Mouse (Mus musculus) gastrocnemius, postnatal 36 days (tissue): ENCODE data around the gene Lactb. TPM values are rescaled to one million over a fixed set of nuclear protein-coding genes. Genes with fewer than 3 reads are reported as not detected.

Experiments used
- DNase-seq, 2 experiments: peaks; one replicate each; pipeline ENCODE4 v3.0.0; 2022
- intact Hi-C: fragments of 180-260 bp; cut with DNase I; formaldehyde crosslinking; loops from one replicate; pipeline ENCODE4 v1.15.1; 2025
- long read RNA-seq, 2 experiments: library from polyadenylated mRNA; stranded (forward); transcript quantifications; one replicate each; pipeline ENCODE4 v2.0.0; 2021
- total RNA-seq, 2 experiments: library from RNA; stranded (reverse); gene quantifications; 2 replicates each; pipeline ENCODE4 v1.2.3; 2021

Gene Lactb
- 10 to 100 TPM; 20.8 to 22.1 TPM for total RNA-seq
- long read RNA-seq, experiment 1, transcript Lactb-201 (6 exons, 2,031 nt) = major isoform, 17 of 28 reads
- long read RNA-seq, experiment 1, partial matches to known transcripts = 7 of 28 reads
- long read RNA-seq, experiment 1, other reads (novel, unspliced or antisense) = 2 of 28 reads
- long read RNA-seq, experiment 2, transcript Lactb-201 (6 exons, 2,031 nt) = major isoform, 22 of 32 reads
- long read RNA-seq, experiment 2, partial matches to known transcripts = 9 of 32 reads
- long read RNA-seq, experiment 2, other reads (novel, unspliced or antisense) = 1 of 32 reads

- intact Hi-C loops = loop anchor here (2.0 to 10.0 kb wide), 2 partner anchors 28 to 140 kb away; partner anchors contain the start of genes Aph1c and Rps27l
- peak; percentile 90 to 93 for DNase-seq
Measured at GRCm38 (mm10) chr9:66975239-66975645, at the start of gene Lactb. Gene Lactb (minus strand): TSS chr9:66975484.

GRCm38 (mm10) chr9:67023371-67023770 is 48.1 kb upstream of the Lactb start:
- intact Hi-C loops = no loop called here
- no peak for DNase-seq

- intact Hi-C loops = no loop called here
- DNase-seq = no peak
Measured at GRCm38 (mm10) chr9:67020063-67020462, 44.8 kb upstream of the Lactb start.

GRCm38 (mm10) chr9:67013501-67013900 is 38.2 kb upstream of the Lactb start:
- intact Hi-C loops = no loop called here
- DNase-seq = no peak

GRCm38 (mm10) chr9:67012470-67012869 is 37.2 kb upstream of the Lactb start:
- DNase-seq = peak; percentile 81 to 86
- intact Hi-C loops = no loop called here

GRCm38 (mm10) chr9:67011483-67011882 is 36.2 kb upstream of the Lactb start:
- intact Hi-C loops = no loop called here

GRCm38 (mm10) chr9:67008781-67009180 is 33.5 kb upstream of the Lactb start:
- no peak for DNase-seq
- intact Hi-C loops = no loop called here

More at GRCm38 (mm10) chr9:67011483-67011882, 36.2 kb upstream of the Lactb start:
- no peak for DNase-seq

GRCm38 (mm10) chr9:67006376-67006775 is 31.1 kb upstream of the Lactb start:
- no peak for DNase-seq

GRCm38 (mm10) chr9:67005161-67005742 is 30.0 kb upstream of the Lactb start:
- DNase-seq = no peak
- intact Hi-C loops = no loop called here

More at GRCm38 (mm10) chr9:67006376-67006775, 31.1 kb upstream of the Lactb start:
- intact Hi-C loops = no loop called here

- no peak for DNase-seq
- intact Hi-C loops = loop anchor here (5.0 kb wide), 1 partner anchor 209 kb away; no protein-coding TSS in a partner anchor
Measured at GRCm38 (mm10) chr9:67003656-67004055, 28.4 kb upstream of the Lactb start.

GRCm38 (mm10) chr9:67003156-67003555 is 27.9 kb upstream of the Lactb start:
- intact Hi-C loops = loop anchor here (5.0 kb wide), 1 partner anchor 209 kb away; no protein-coding TSS in a partner anchor
- no peak for DNase-seq

GRCm38 (mm10) chr9:67001506-67001905 is 26.2 kb upstream of the Lactb start:
- intact Hi-C loops = loop anchor here (2.0 to 5.0 kb wide), 3 partner anchors 43 to 273 kb away; no protein-coding TSS in a partner anchor

GRCm38 (mm10) chr9:67001050-67001449 is 25.8 kb upstream of the Lactb start:
- intact Hi-C loops = loop anchor here (2.0 to 5.0 kb wide), 3 partner anchors 44 to 274 kb away; no protein-coding TSS in a partner anchor
- peak; percentile 68 to 79 for DNase-seq

More at GRCm38 (mm10) chr9:67001506-67001905, 26.2 kb upstream of the Lactb start:
- no peak for DNase-seq

- intact Hi-C loops = loop anchor here (2.0 to 5.0 kb wide), 3 partner anchors 45 to 275 kb away; no protein-coding TSS in a partner anchor
- no peak for DNase-seq
Measured at GRCm38 (mm10) chr9:66999698-67000097, 24.4 kb upstream of the Lactb start.

- no peak for DNase-seq
- intact Hi-C loops = no loop called here
Measured at GRCm38 (mm10) chr9:66991750-66992410, 16.6 kb upstream of the Lactb start.

- no peak for DNase-seq
- intact Hi-C loops = no loop called here
Measured at GRCm38 (mm10) chr9:66991021-66991749, 15.9 kb upstream of the Lactb start.

GRCm38 (mm10) chr9:66990046-66990445 is 14.8 kb upstream of the Lactb start:
- no peak for DNase-seq
- intact Hi-C loops = no loop called here

GRCm38 (mm10) chr9:66989581-66989980 is 14.3 kb upstream of the Lactb start:
- intact Hi-C loops = no loop called here
- DNase-seq = no peak

GRCm38 (mm10) chr9:66988888-66989414 is 13.7 kb upstream of the Lactb start:
- intact Hi-C loops = no loop called here
- no peak for DNase-seq
